Comparison of ENCODE assay signal across 8 mouse cellular contexts in the genomic region with DNA sequence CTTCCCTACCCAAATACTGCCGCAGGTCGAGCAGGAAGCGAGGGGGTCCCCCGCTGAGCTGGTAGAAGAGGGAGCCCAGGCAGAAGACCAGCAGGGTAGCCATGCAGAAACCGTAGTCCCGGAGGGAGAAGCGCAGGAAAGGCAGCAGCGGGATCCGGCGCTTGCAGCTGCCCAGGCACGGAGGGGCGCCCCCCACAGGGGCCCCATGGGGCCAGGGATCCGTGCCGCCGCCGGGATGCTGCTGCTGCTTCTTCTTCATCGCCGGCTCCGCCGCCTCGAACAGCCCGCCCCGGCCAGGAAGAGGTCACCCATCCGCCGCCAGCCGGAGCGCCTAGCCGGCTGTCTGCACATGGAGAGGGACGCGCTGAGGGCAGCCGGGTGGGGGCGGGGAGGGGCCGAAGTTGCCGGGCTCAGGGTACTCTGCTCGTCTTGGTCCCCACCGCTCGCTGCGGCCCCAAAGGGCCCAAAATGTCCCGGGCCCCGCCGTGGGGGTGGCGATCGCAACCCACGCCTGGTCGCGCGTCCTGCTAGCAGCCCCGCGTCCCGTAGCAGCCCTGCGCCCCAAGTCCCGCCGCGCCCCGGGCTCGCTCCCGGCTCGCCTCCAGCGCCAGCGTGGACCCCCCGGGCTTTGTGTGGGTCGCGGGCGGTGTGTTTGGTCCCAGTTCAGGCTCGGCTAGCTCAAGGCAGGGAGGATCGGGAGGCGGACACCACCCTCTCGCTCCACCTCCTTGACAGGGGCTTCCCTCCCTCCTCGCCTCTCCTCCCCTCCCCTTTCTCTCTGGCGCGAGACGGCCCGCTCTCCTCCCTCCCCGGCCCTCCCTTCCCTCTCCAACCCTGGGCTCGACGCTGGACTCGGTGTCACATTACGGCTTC. TPM values are rescaled to one million over a fixed set of nuclear protein-coding genes. Genes with fewer than 3 reads are reported as not detected.
DNase-seq lines count a peak whose midpoint lies in the region; ATAC-seq and TF ChIP-seq lines count a peak whose summit lies in the region.

Gene Ust, minus strand, starts transcription at position 685 of the 873 bp plus-strand sequence.

- no peaks in the 10 kb centered on the region for H3K36me3 ChIP-seq in erythroblast, embryonic 14.5 days (ENCODE audit: control insufficient read depth)
- H3K36me3 ChIP-seq in embryonic facial prominence, embryonic 12.5 days = no peaks in the 10 kb centered on the region
- H3K36me3 ChIP-seq in heart, adult 2 months (ENCODE audit: control insufficient read depth, insufficient read depth, low read length) = no peaks in the 10 kb centered on the region
- H3K36me3 ChIP-seq in limb, embryonic 14.5 days (ENCODE audit: control insufficient read depth, insufficient read depth, low read length) = no peaks in the 10 kb centered on the region
- H3K36me3 ChIP-seq in midbrain, embryonic 14.5 days (ENCODE audit: control insufficient read depth, insufficient read depth, low read length) = no peaks in the 10 kb centered on the region

- peak within 1 kb of the TSS; percentile 31; the same call in 1 of the 2 replicates for H3K27ac ChIP-seq in embryonic facial prominence, embryonic 12.5 days
- peak within 1 kb of the TSS; percentile 70 for H3K27ac ChIP-seq in heart, adult 2 months
- H3K27ac ChIP-seq in limb, embryonic 14.5 days (replicated peaks; ENCODE audit: low read depth, low read length) = peak within 1 kb of the TSS; percentile 43
- no peak within 1 kb of the TSS for H3K27ac ChIP-seq in midbrain, embryonic 14.5 days (replicated peaks; ENCODE audit: low read depth, low read length)

- peak within 1 kb of the TSS; percentile 93 for H3K4me2 ChIP-seq in embryonic facial prominence, embryonic 12.5 days (replicated peaks)
- H3K4me2 ChIP-seq in limb, embryonic 14.5 days (replicated peaks; ENCODE audit: low read depth, low read length, severe bottlenecking) = peak within 1 kb of the TSS; percentile 85
- peak within 1 kb of the TSS; percentile 94 for H3K4me2 ChIP-seq in midbrain, embryonic 14.5 days (ENCODE audit: low read length)

- DNase-seq in heart, adult 2 months = peak; percentile 82 to 86
- DNase-seq in kidney, adult 18-20 months = peak; percentile 62
- peak; percentile 91 for DNase-seq in limb, embryonic 14.5 days (ENCODE audit: low spot score)
- peak; percentile 80 for DNase-seq in midbrain, embryonic 14.5 days
- DNase-seq in spleen, postnatal 14 days (ENCODE audit: low spot score in 2 of 2) = peak; percentile 10 to 14

- H3K9ac ChIP-seq in embryonic facial prominence, embryonic 12.5 days = peak within 1 kb of the TSS; percentile 64
- H3K9ac ChIP-seq in heart, adult 2 months (ENCODE audit: low read depth, low read length) = peak within 1 kb of the TSS; percentile 77
- peak within 1 kb of the TSS; percentile 81 for H3K9ac ChIP-seq in limb, embryonic 14.5 days (ENCODE audit: low read depth, low read length, severe bottlenecking)
- H3K9ac ChIP-seq in midbrain, embryonic 14.5 days (replicated peaks; ENCODE audit: low read length) = peak within 1 kb of the TSS; percentile 76

- intact Hi-C loops in heart, adult 2 months (cut with DNase I) = loop anchor here (2.0 to 5.0 kb wide), 2 partner anchors 196 to 276 kb away; no protein-coding TSS in a partner anchor

- no peaks in the 10 kb centered on the region for H3K79me2 ChIP-seq in heart, adult 2 months (replicated peaks; ENCODE audit: control insufficient read depth, insufficient read depth, low read length)

- H3K4me3 ChIP-seq in erythroblast, embryonic 14.5 days (replicated peaks) = peak within 1 kb of the TSS; percentile 45
- peak within 1 kb of the TSS; percentile 79 for H3K4me3 ChIP-seq in embryonic facial prominence, embryonic 12.5 days
- peak within 1 kb of the TSS; percentile 80 for H3K4me3 ChIP-seq in heart, adult 2 months
- H3K4me3 ChIP-seq in limb, embryonic 14.5 days (replicated peaks; ENCODE audit: low read length) = peak within 1 kb of the TSS; percentile 84
- H3K4me3 ChIP-seq in midbrain, embryonic 14.5 days (replicated peaks; ENCODE audit: low read depth, low read length) = peak within 1 kb of the TSS; percentile 85

- TF ChIP-seq CTCF in heart, adult 2 months (IDR thresholded peaks at IDR 0.05) = no peak

- peaks cover 46% of the 10 kb centered on the region for H3K27me3 ChIP-seq in erythroblast, embryonic 14.5 days (ENCODE audit: control insufficient read depth)
- H3K27me3 ChIP-seq in embryonic facial prominence, embryonic 12.5 days = no peaks in the 10 kb centered on the region; the same call in 1 of the 2 replicates
- H3K27me3 ChIP-seq in heart, adult 2 months (ENCODE audit: control insufficient read depth, insufficient read depth, low read length) = no peaks in the 10 kb centered on the region; the same call in 1 of the 2 replicates
- H3K27me3 ChIP-seq in limb, embryonic 14.5 days (ENCODE audit: control insufficient read depth, insufficient read depth, low read length) = no peaks in the 10 kb centered on the region
- peaks cover 12% of the 10 kb centered on the region; the same call in 1 of the 2 replicates for H3K27me3 ChIP-seq in midbrain, embryonic 14.5 days (ENCODE audit: control insufficient read depth, insufficient read depth, low read length)

- peak; percentile 62 for TF ChIP-seq POLR2A in heart, adult 2 months (IDR thresholded peaks at IDR 0.05; ENCODE audit: insufficient read depth, low read depth, low read length)
- 0 out of 2 replicates have a peak, but pooled peaks have one; percentile 9 for TF ChIP-seq POLR2A in limb, embryonic 14.5 days (IDR thresholded peaks at IDR 0.05; ENCODE audit: borderline replicate concordance, extremely low read depth, insufficient read depth, insufficient read length)

- no peaks in the 10 kb centered on the region for H3K4me1 ChIP-seq in erythroblast, embryonic 14.5 days (ENCODE audit: control insufficient read depth)
- peaks cover 6% of the 10 kb centered on the region; the same call in 1 of the 2 replicates for H3K4me1 ChIP-seq in embryonic facial prominence, embryonic 12.5 days
- H3K4me1 ChIP-seq in heart, adult 2 months (ENCODE audit: control insufficient read depth, insufficient read depth, low read length) = no peaks in the 10 kb centered on the region; the same call in 1 of the 2 replicates
- peaks cover 14% of the 10 kb centered on the region; the same call in 1 of the 2 replicates for H3K4me1 ChIP-seq in limb, embryonic 14.5 days (ENCODE audit: control insufficient read depth, insufficient read depth, low read length)
- 0 out of 2 replicates have a peak, but pooled peaks cover 8% of the 10 kb centered on the region for H3K4me1 ChIP-seq in midbrain, embryonic 14.5 days (ENCODE audit: control insufficient read depth, insufficient read depth, low read length)

- H3K9me3 ChIP-seq in erythroblast, embryonic 14.5 days (ENCODE audit: control insufficient read depth, low read length) = no peaks in the 10 kb centered on the region
- H3K9me3 ChIP-seq in embryonic facial prominence, embryonic 12.5 days = no peaks in the 10 kb centered on the region
- 0 out of 2 replicates have a peak, but pooled peaks cover 4% of the 10 kb centered on the region for H3K9me3 ChIP-seq in limb, embryonic 14.5 days (ENCODE audit: control insufficient read depth, low read length)
- H3K9me3 ChIP-seq in midbrain, embryonic 14.5 days (ENCODE audit: control insufficient read depth, low read length) = no peaks in the 10 kb centered on the region

- ATAC-seq in erythroblast, adult 5-6 weeks (replicated peaks; ENCODE audit: low FRiP score, poor library complexity, severe bottlenecking) = no peak
- peak; percentile 94 for ATAC-seq in embryonic facial prominence, embryonic 12.5 days (ENCODE audit: insufficient number of reproducible peaks, insufficient read depth, low FRiP score, low TSS enrichment)
- ATAC-seq in limb, embryonic 14.5 days (ENCODE audit: low FRiP score, low read depth) = peak; percentile 90
- ATAC-seq in midbrain, embryonic 14.5 days (ENCODE audit: low FRiP score, low TSS enrichment) = peak; percentile 88

- TF ChIP-seq EP300 in heart, adult 2 months (IDR thresholded peaks at IDR 0.05; ENCODE audit: insufficient read depth, low read depth, low read length) = no peak

- WGBS in embryonic facial prominence, embryonic 12.5 days = under 1% methylated on average over 76 of the region's 78 CpGs
- under 1% methylated on average over 73 of the region's 78 CpGs for WGBS in heart, adult 2 months
- WGBS in limb, embryonic 14.5 days = under 1% methylated on average over 39 of the region's 78 CpGs
- under 1% methylated on average over 75 of the region's 78 CpGs for WGBS in midbrain, embryonic 14.5 days

RNA-seq across cellular contexts. Expression of gene Ust, which starts in this region (rescaled TPM):
- polyA plus RNA-seq in erythroblast, embryonic 14.5 days (2012) = not detected in 2 replicates
- total RNA-seq in erythroblast, adult 5-6 weeks (2015; ENCODE audit: low replicate concordance) = not detected in 2 replicates
- not detected in 2 replicates for total RNA-seq in erythroblast, adult 5-6 weeks (2017; ENCODE audit: low replicate concordance)
- polyA plus RNA-seq in embryonic facial prominence, embryonic 12.5 days (2016; fragmentation: Nextera tagmentation; extraction: Ambion mirVana) = 6.8 and 7.3 TPM in 2 replicates
- total RNA-seq in heart, adult 2 months (2021) = 1 to 10 TPM; 1.6 to 1.7 TPM
- polyA plus RNA-seq in heart, adult 2 months (2012; rRNA removed) = 1.1 and 1.3 TPM in 2 replicates
- polyA plus RNA-seq in limb, embryonic 14.5 days (2012; rRNA removed) = 9.9 and 11.5 TPM in 2 replicates
- polyA plus RNA-seq in limb, embryonic 14.5 days (2014; fragmentation: Nextera tagmentation; extraction: Ambion mirVana) = 14.5 and 16.2 TPM in 2 replicates
- 3.4 and 4.0 TPM in 2 replicates for polyA plus RNA-seq in midbrain, embryonic 14.5 days (2014; fragmentation: Nextera tagmentation; extraction: Ambion mirVana)

Comparison
In these comparisons a context has a peak if more than half of its experiments do, and no peak if none do; other contexts are left out.
1. DNase-seq: peak in every context shown above with its lines; median percentile 91 in limb, embryonic 14.5 days; 84 in heart, adult 2 months; 80 in midbrain, embryonic 14.5 days; 62 in kidney, adult 18-20 months; 12 in spleen, postnatal 14 days.